Comparison of ENCODE assay signal across 20 mouse cellular contexts in genomic region chr1:57820428-57820997, GRCm38 (mm10). TPM values are rescaled to one million over a fixed set of nuclear protein-coding genes. Genes with fewer than 3 reads are reported as not detected.
A peak's percentile ranks its signal among the peaks of the same experiment; 100 is the strongest.
DNase-seq lines count a peak whose midpoint lies in the region; ATAC-seq and TF ChIP-seq lines count a peak whose summit lies in the region.
"Had no signal": no experiment of that assay in that cellular context is flagged by ENCODE, and none has a peak within 500 bp of the region (broad histone marks: within the 10 kb centered on the region; RNA-seq: fewer than 3 reads in every experiment).

No protein-coding gene starts in this region.

- no peak overlapping the region for H3K4me3 ChIP-seq in kidney, embryonic 15.5 days (replicated peaks)
- H3K4me3 ChIP-seq in lung, embryonic 14.5 days (ENCODE audit: low read depth, low read length) = no peak overlapping the region
- H3K4me3 ChIP-seq in lung, adult 2 months (replicated peaks; ENCODE audit: extremely low read depth, low read depth, low read length) = no peak overlapping the region
- no peak overlapping the region for H3K4me3 ChIP-seq in embryonic facial prominence, embryonic 14.5 days (ENCODE audit: low read depth, low read length)
- H3K4me3 ChIP-seq: neural tube, embryonic 15.5 days had no signal

- H3K9ac ChIP-seq in kidney, embryonic 15.5 days = no peak overlapping the region
- no peak overlapping the region for H3K9ac ChIP-seq in lung, embryonic 14.5 days
- H3K9ac ChIP-seq in embryonic facial prominence, embryonic 14.5 days (ENCODE audit: low read depth, low read length) = no peak overlapping the region
- H3K9ac ChIP-seq: liver, postnatal 0 days; neural tube, embryonic 15.5 days had no signal

- no peak for TF ChIP-seq POLR2A in lung, adult 2 months (IDR thresholded peaks at IDR 0.05; ENCODE audit: borderline replicate concordance, extremely low read depth, low read depth, low read length)

- no peak for DNase-seq in frontal cortex, adult 2 months (ENCODE audit: extremely low spot score in 1 of 2, low spot score in 1 of 2)
- DNase-seq in kidney, postnatal 36 days = no peak
- peak; percentile 65 for DNase-seq in lung, embryonic 14.5 days
- DNase-seq in lung, adult 2 months = no peak
- DNase-seq in embryonic facial prominence, embryonic 14.5 days (ENCODE audit: low spot score) = peak; percentile 83
- DNase-seq in ovary, postnatal 36 days (ENCODE audit: low spot score) = no peak
- DNase-seq: adrenal gland, postnatal 10 days; cerebellum, adult 9-11 months; kidney, postnatal 14 days; liver, postnatal 0 days; right cerebral cortex, postnatal 14 days; thymus, adult 2 months had no signal

- peaks cover 10% of the 10 kb centered on the region for H3K4me1 ChIP-seq in kidney, embryonic 15.5 days
- H3K4me1 ChIP-seq in lung, embryonic 14.5 days (ENCODE audit: insufficient read depth) = peaks cover 7% of the 10 kb centered on the region
- no peaks in the 10 kb centered on the region for H3K4me1 ChIP-seq in lung, adult 2 months (ENCODE audit: control insufficient read depth, insufficient read depth, low read length)
- H3K4me1 ChIP-seq in embryonic facial prominence, embryonic 14.5 days (ENCODE audit: control insufficient read depth, insufficient read depth, low read length) = peaks cover 38% of the 10 kb centered on the region
- H3K4me1 ChIP-seq: neural tube, embryonic 15.5 days had no signal

- peak; percentile 20; the same call in 1 of the 2 replicates for ATAC-seq in frontal cortex, adult (ENCODE audit: low TSS enrichment)
- peak; percentile 40; the same call in 1 of the 2 replicates for ATAC-seq in kidney, embryonic 15.5 days (replicated peaks; ENCODE audit: low FRiP score)
- ATAC-seq in lung, embryonic 14.5 days (ENCODE audit: insufficient read depth) = peak; percentile 75
- peak; percentile 74; the same call in 1 of the 2 replicates for ATAC-seq in embryonic facial prominence, embryonic 14.5 days (ENCODE audit: low read depth)
- ATAC-seq: CD4-positive, CD25-positive, alpha-beta regulatory T cell, adult 4 months; hindbrain, embryonic 16.5 days; intestine, embryonic 16.5 days; liver, postnatal 0 days; midbrain, embryonic 16.5 days; Patski had no signal

- H3K36me3 ChIP-seq in kidney, embryonic 15.5 days = no peaks in the 10 kb centered on the region
- no peaks in the 10 kb centered on the region for H3K36me3 ChIP-seq in lung, embryonic 14.5 days (ENCODE audit: insufficient read depth)
- H3K36me3 ChIP-seq in embryonic facial prominence, embryonic 14.5 days (ENCODE audit: control insufficient read depth, insufficient read depth, low read length) = 0 out of 2 replicates have a peak, but pooled peaks cover 7% of the 10 kb centered on the region
- H3K36me3 ChIP-seq: neural tube, embryonic 15.5 days had no signal

- no peak overlapping the region for H3K4me2 ChIP-seq in kidney, embryonic 15.5 days
- H3K4me2 ChIP-seq in lung, embryonic 14.5 days = no peak overlapping the region
- no peak overlapping the region for H3K4me2 ChIP-seq in embryonic facial prominence, embryonic 14.5 days (ENCODE audit: low read depth, low read length)
- H3K4me2 ChIP-seq: neural tube, embryonic 15.5 days had no signal

- 51% methylated on average over 6 of the region's 6 CpGs for WGBS in kidney, embryonic 15.5 days
- 33% methylated on average over 6 of the region's 6 CpGs for WGBS in lung, embryonic 14.5 days
- 56% methylated on average over 6 of the region's 6 CpGs for WGBS in lung, adult 2 months
- WGBS in embryonic facial prominence, embryonic 14.5 days = 33% methylated on average over 6 of the region's 6 CpGs

- TF ChIP-seq CTCF in lung, embryonic 14.5 days (IDR thresholded peaks at IDR 0.05; ENCODE audit: low read depth) = no peak
- no peak for TF ChIP-seq CTCF in lung, adult 2 months (IDR thresholded peaks at IDR 0.05; ENCODE audit: insufficient read depth, low read length)

- H3K9me3 ChIP-seq in kidney, embryonic 15.5 days (replicated peaks) = no peaks in the 10 kb centered on the region
- H3K9me3 ChIP-seq in lung, embryonic 14.5 days (ENCODE audit: low read depth, low read length) = no peaks in the 10 kb centered on the region
- no peaks in the 10 kb centered on the region for H3K9me3 ChIP-seq in embryonic facial prominence, embryonic 14.5 days (ENCODE audit: control insufficient read depth, low read length)
- H3K9me3 ChIP-seq: neural tube, embryonic 15.5 days had no signal

- H3K27ac ChIP-seq in kidney, embryonic 15.5 days = 0 out of 2 replicates have a peak overlapping the region, but pooled peaks have one; percentile 13
- H3K27ac ChIP-seq in lung, embryonic 14.5 days (ENCODE audit: low read depth) = no peak overlapping the region
- H3K27ac ChIP-seq in embryonic facial prominence, embryonic 14.5 days (replicated peaks; ENCODE audit: low read depth, low read length) = peak overlapping the region; percentile 55
- H3K27ac ChIP-seq: neural tube, embryonic 15.5 days had no signal

- H3K27me3 ChIP-seq in kidney, embryonic 15.5 days = no peaks in the 10 kb centered on the region
- no peaks in the 10 kb centered on the region for H3K27me3 ChIP-seq in lung, embryonic 14.5 days (ENCODE audit: insufficient read depth, low read length)
- no peaks in the 10 kb centered on the region for H3K27me3 ChIP-seq in embryonic facial prominence, embryonic 14.5 days (replicated peaks; ENCODE audit: control insufficient read depth, insufficient read depth, low read length)
- H3K27me3 ChIP-seq: neural tube, embryonic 15.5 days; Patski had no signal

RNA-seq across cellular contexts. Expression of gene Spats2l, which starts 46.6 kb away (rescaled TPM):
- polyA plus RNA-seq in frontal cortex, adult 2 months (2012; rRNA removed) = 18.9 and 23.2 TPM in 2 replicates
- polyA plus RNA-seq in kidney, embryonic 15.5 days (2015; fragmentation: Nextera tagmentation; extraction: Ambion mirVana) = 62.3 and 63.8 TPM in 2 replicates
- polyA plus RNA-seq in lung, embryonic 14.5 days (2014; fragmentation: Nextera tagmentation; extraction: Ambion mirVana) = 81.2 and 81.9 TPM in 2 replicates
- polyA plus RNA-seq in lung, adult 2 months (2012; rRNA removed) = 6.7 and 7.4 TPM in 2 replicates
- polyA plus RNA-seq in embryonic facial prominence, embryonic 14.5 days (2014; fragmentation: Nextera tagmentation; extraction: Ambion mirVana) = 160 and 181 TPM in 2 replicates

Comparison
In these comparisons a context has a peak if more than half of its experiments do, and no peak if none do; other contexts are left out.
1. DNase-seq: peak in lung, embryonic 14.5 days (single experiment) and embryonic facial prominence, embryonic 14.5 days (single experiment); none in frontal cortex, adult 2 months (0 of 2), kidney, postnatal 36 days (0 of 2), lung, adult 2 months (single experiment) and ovary, postnatal 36 days (single experiment).
2. ATAC-seq: peak in every context shown above with its lines; median percentile 75 in lung, embryonic 14.5 days; 74 in embryonic facial prominence, embryonic 14.5 days; 40 in kidney, embryonic 15.5 days; 20 in frontal cortex, adult.